In the genomic region with DNA sequence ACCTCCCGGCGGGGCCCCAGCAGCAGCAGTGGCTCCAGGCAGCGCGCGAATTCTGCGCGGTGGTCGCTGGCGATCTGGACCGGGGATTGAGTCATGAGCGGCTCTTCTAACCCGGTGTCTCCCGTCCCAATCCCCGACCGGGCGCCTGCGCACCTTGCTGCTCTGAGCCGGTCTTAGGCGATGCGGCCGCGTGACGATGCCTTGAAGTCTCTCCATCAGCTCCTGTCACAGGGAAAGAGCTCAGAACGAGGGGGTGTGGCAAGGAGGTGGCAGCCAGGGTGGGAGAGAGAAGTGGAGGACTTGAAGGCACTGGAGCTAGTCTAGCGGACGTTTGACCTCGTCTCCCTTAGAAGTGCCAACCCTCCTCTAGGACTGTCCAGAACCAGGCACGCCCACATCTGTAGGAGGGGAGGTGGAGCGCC, we compare ENCODE assay signal across 9 mouse cellular contexts. TPM values are rescaled to one million over a fixed set of nuclear protein-coding genes. Genes with fewer than 3 reads are reported as not detected.
DNase-seq lines count a peak whose midpoint lies in the region; ATAC-seq and TF ChIP-seq lines count a peak whose summit lies in the region.
"Had no signal": no experiment of that assay in that cellular context is flagged by ENCODE, and none has a peak within 500 bp of the region (broad histone marks: within the 10 kb centered on the region; RNA-seq: fewer than 3 reads in every experiment).

No protein-coding gene starts in this region.

- TF ChIP-seq EP300 in heart, adult 2 months (IDR thresholded peaks at IDR 0.05; ENCODE audit: insufficient read depth, low read depth, low read length): no peak

- peak; percentile 60 for ATAC-seq in CD4-positive, CD25-positive, alpha-beta regulatory T cell, adult 4 months
- ATAC-seq in embryonic facial prominence, embryonic 13.5 days (ENCODE audit: insufficient number of reproducible peaks, insufficient read depth, low FRiP score, low TSS enrichment, low read depth): peak; percentile 67
- ATAC-seq in erythroid progenitor cell, adult 5-6 weeks (replicated peaks; ENCODE audit: low FRiP score, poor library complexity, severe bottlenecking): no peak

- H3K36me3 ChIP-seq in heart, adult 2 months (ENCODE audit: control insufficient read depth, insufficient read depth, low read length): no peaks in the 10 kb centered on the region
- peaks cover 12% of the 10 kb centered on the region for H3K36me3 ChIP-seq in embryonic facial prominence, embryonic 13.5 days

- WGBS in heart, adult 2 months: 18% methylated on average over 29 of the region's 29 CpGs
- under 1% methylated on average over 29 of the region's 29 CpGs for WGBS in embryonic facial prominence, embryonic 13.5 days

- H3K4me1 ChIP-seq in heart, adult 2 months (ENCODE audit: control insufficient read depth, insufficient read depth, low read length): no peaks in the 10 kb centered on the region
- peaks cover 28% of the 10 kb centered on the region for H3K4me1 ChIP-seq in embryonic facial prominence, embryonic 13.5 days

- no peaks in the 10 kb centered on the region for H3K9me3 ChIP-seq in embryonic facial prominence, embryonic 13.5 days

- H3K9ac ChIP-seq in heart, adult 2 months (ENCODE audit: low read depth, low read length): peak overlapping the region; percentile 12; the same call in 1 of the 2 replicates
- H3K9ac ChIP-seq in embryonic facial prominence, embryonic 13.5 days: peak overlapping the region; percentile 47

- no peak for TF ChIP-seq POLR2A in heart, adult 2 months (IDR thresholded peaks at IDR 0.05; ENCODE audit: insufficient read depth, low read depth, low read length)

- no peak overlapping the region for H3K27ac ChIP-seq in heart, adult 2 months
- no peak overlapping the region for H3K27ac ChIP-seq in embryonic facial prominence, embryonic 13.5 days

- H3K27me3 ChIP-seq in heart, adult 2 months (ENCODE audit: control insufficient read depth, insufficient read depth, low read length): peaks cover 1% of the 10 kb centered on the region; the same call in 1 of the 2 replicates
- H3K27me3 ChIP-seq in embryonic facial prominence, embryonic 13.5 days: peaks cover 85% of the 10 kb centered on the region

- peak overlapping the region; percentile 31 for H3K4me3 ChIP-seq in heart, adult 2 months
- H3K4me3 ChIP-seq in embryonic facial prominence, embryonic 13.5 days: peak overlapping the region; percentile 41

- TF ChIP-seq CTCF in heart, adult 2 months (IDR thresholded peaks at IDR 0.05): no peak

- intact Hi-C loops in heart, adult 2 months (cut with DNase I): no loop called here
- intact Hi-C loops in heart, postnatal 36 days (cut with DNase I): no loop called here

- no peak for DNase-seq in heart, adult 2 months
- no peak for DNase-seq in heart, postnatal 36 days
- DNase-seq in kidney, postnatal 4 days: peak; percentile 49 to 62
- DNase-seq in neural tube, embryonic 10.5 days (ENCODE audit: extremely low spot score, low spot score): peak; percentile 58
- DNase-seq in cerebellum, adult 9-11 months: no peak

- H3K4me2 ChIP-seq in embryonic facial prominence, embryonic 13.5 days: peak overlapping the region; percentile 67

- H3K79me2 ChIP-seq in heart, adult 2 months (replicated peaks; ENCODE audit: control insufficient read depth, insufficient read depth, low read length): no peaks in the 10 kb centered on the region

RNA-seq across cellular contexts. Expression of a gene that starts 5.6 kb away (rescaled TPM):
- 10 to 100 TPM; 34.5 to 47.7 TPM for total RNA-seq in heart, adult 2 months (2021)
- 155 and 167 TPM in 2 replicates for polyA plus RNA-seq in heart, adult 2 months (2012; rRNA removed)
- total RNA-seq in heart, postnatal 36 days (2021): 10 to 100 TPM; 50.2 to 68.0 TPM
- not detected for polyA plus RNA-seq in CD4-positive, CD25-positive, alpha-beta regulatory T cell, adult 4 months (2017; shearing (Covaris generic))
- 0.72 and 1.3 TPM in 2 replicates for polyA plus RNA-seq in embryonic facial prominence, embryonic 13.5 days (2015; fragmentation: Nextera tagmentation; extraction: Ambion mirVana)
- not detected in 2 replicates for total RNA-seq in erythroid progenitor cell, adult 5-6 weeks (2015; ENCODE audit: low replicate concordance)
- total RNA-seq in erythroid progenitor cell, adult 5-6 weeks (2017; ENCODE audit: low replicate concordance): not detected in 2 replicates

RNA-seq across cellular contexts. Expression of a gene that starts 12.3 kb away (rescaled TPM):
- 100 to 1,000 TPM; 242 to 276 TPM for total RNA-seq in heart, adult 2 months (2021)
- 40.9 and 76.8 TPM in 2 replicates for polyA plus RNA-seq in heart, adult 2 months (2012; rRNA removed)
- total RNA-seq in heart, postnatal 36 days (2021): 100 to 1,000 TPM; 276 to 293 TPM
- 1,000 to 10,000 TPM in 1 of 2 experiments, 100 to 1,000 TPM in 1; 772 to 1,018 TPM for polyA plus RNA-seq in CD4-positive, CD25-positive, alpha-beta regulatory T cell, adult 4 months (2017; shearing (Covaris generic))
- polyA plus RNA-seq in embryonic facial prominence, embryonic 13.5 days (2015; fragmentation: Nextera tagmentation; extraction: Ambion mirVana): 447 and 449 TPM in 2 replicates
- total RNA-seq in erythroid progenitor cell, adult 5-6 weeks (2015; ENCODE audit: low replicate concordance): 429 and 481 TPM in 2 replicates
- 506 and 514 TPM in 2 replicates for total RNA-seq in erythroid progenitor cell, adult 5-6 weeks (2017; ENCODE audit: low replicate concordance)

RNA-seq across cellular contexts. Expression of a gene that starts 16.2 kb away (rescaled TPM):
- total RNA-seq in heart, adult 2 months (2021): 10 to 100 TPM; 26.4 to 28.2 TPM
- polyA plus RNA-seq in heart, adult 2 months (2012; rRNA removed): 17.7 and 27.2 TPM in 2 replicates
- 10 to 100 TPM; 25.4 to 25.8 TPM for total RNA-seq in heart, postnatal 36 days (2021)
- polyA plus RNA-seq in CD4-positive, CD25-positive, alpha-beta regulatory T cell, adult 4 months (2017; shearing (Covaris generic)): 1 to 10 TPM; 3.9 to 8.2 TPM
- polyA plus RNA-seq in embryonic facial prominence, embryonic 13.5 days (2015; fragmentation: Nextera tagmentation; extraction: Ambion mirVana): 23.5 and 26.6 TPM in 2 replicates
- total RNA-seq in erythroid progenitor cell, adult 5-6 weeks (2015; ENCODE audit: low replicate concordance): 8.0 and 24.5 TPM in 2 replicates
- total RNA-seq in erythroid progenitor cell, adult 5-6 weeks (2017; ENCODE audit: low replicate concordance): 14.2 TPM in 2 replicates

RNA-seq across cellular contexts. Expression of a gene that starts 21.8 kb away (rescaled TPM):
- total RNA-seq in heart, adult 2 months (2021): not detected
- not detected in 2 replicates for polyA plus RNA-seq in heart, adult 2 months (2012; rRNA removed)
- not detected for total RNA-seq in heart, postnatal 36 days (2021)
- not detected for polyA plus RNA-seq in CD4-positive, CD25-positive, alpha-beta regulatory T cell, adult 4 months (2017; shearing (Covaris generic))
- not detected in 2 replicates for polyA plus RNA-seq in embryonic facial prominence, embryonic 13.5 days (2015; fragmentation: Nextera tagmentation; extraction: Ambion mirVana)
- not detected in 2 replicates for total RNA-seq in erythroid progenitor cell, adult 5-6 weeks (2015; ENCODE audit: low replicate concordance)
- total RNA-seq in erythroid progenitor cell, adult 5-6 weeks (2017; ENCODE audit: low replicate concordance): not detected in 2 replicates
- polyA plus RNA-seq: large intestine, adult 2 months had no signal

RNA-seq across cellular contexts. Expression of a gene that starts 25.2 kb away (rescaled TPM):
- total RNA-seq in heart, adult 2 months (2021): under 1 TPM; 0.13 to 0.48 TPM
- 0.18 and 0.29 TPM in 2 replicates for polyA plus RNA-seq in heart, adult 2 months (2012; rRNA removed)
- under 1 TPM; 0.16 to 0.58 TPM for total RNA-seq in heart, postnatal 36 days (2021)
- under 1 TPM in 1 of 2 experiments, not detected in 1; 0.40 TPM for polyA plus RNA-seq in CD4-positive, CD25-positive, alpha-beta regulatory T cell, adult 4 months (2017; shearing (Covaris generic))
- polyA plus RNA-seq in embryonic facial prominence, embryonic 13.5 days (2015; fragmentation: Nextera tagmentation; extraction: Ambion mirVana): 2.5 and 2.6 TPM in 2 replicates
- not detected in 2 replicates for total RNA-seq in erythroid progenitor cell, adult 5-6 weeks (2015; ENCODE audit: low replicate concordance)
- not detected in 2 replicates for total RNA-seq in erythroid progenitor cell, adult 5-6 weeks (2017; ENCODE audit: low replicate concordance)

Comparison
In these comparisons a context has a peak if more than half of its experiments do, and no peak if none do; other contexts are left out.
1. DNase-seq: peak in kidney, postnatal 4 days (2 of 2) and neural tube, embryonic 10.5 days (single experiment); none in heart, adult 2 months (0 of 2), heart, postnatal 36 days (0 of 2) and cerebellum, adult 9-11 months (single experiment).
2. RNA of a gene that starts 5.6 kb away (total RNA-seq): 50.2 to 68.0 TPM in heart, postnatal 36 days and 34.5 to 47.7 TPM in heart, adult 2 months; not detected in erythroid progenitor cell, adult 5-6 weeks; every median in the first group is over 10 times any median in the second.